Mouse (Mus musculus) liver, embryonic 15.5 days (tissue): ENCODE data around the gene Pcsk5. TPM values are rescaled to one million over a fixed set of nuclear protein-coding genes. Genes with fewer than 3 reads are reported as not detected.

Source experiments
- ATAC-seq: fragments of 200-750 bp; cut with Nextera tagmentation; 2 replicates; pipeline ENCODE4 v1.8.0; 2017; ENCODE audit warnings: moderate number of reproducible peaks, mild to moderate bottlenecking, moderate library complexity; ENCODE audit not compliant: insufficient read depth
- H3K27ac ChIP-seq: fragments of 300-500 bp; sonication (generic); replicated peaks from 2 replicates; pipeline ENCODE4 v1.5.1; 2015; ENCODE audit warnings: mild to moderate bottlenecking, inconsistent platforms
- H3K27me3 ChIP-seq: fragments of 300-500 bp; sonication (generic); 2 replicates; pipeline ENCODE4 v1.6.1; 2015; ENCODE audit warnings: mild to moderate bottlenecking, inconsistent platforms
- H3K36me3 ChIP-seq: fragments of 300-500 bp; sonication (generic); replicated peaks from 2 replicates; pipeline ENCODE4 v1.6.1; 2015; ENCODE audit warnings: moderate library complexity, mild to moderate bottlenecking, inconsistent platforms
- H3K4me1 ChIP-seq: fragments of 300-500 bp; sonication (generic); replicated peaks from 2 replicates; pipeline ENCODE4 v1.6.1; 2015; ENCODE audit warnings: inconsistent platforms
- H3K4me2 ChIP-seq: fragments of 300-500 bp; sonication (generic); 2 replicates; pipeline ENCODE4 v1.6.1; 2015; ENCODE audit warnings: moderate library complexity, mild to moderate bottlenecking, inconsistent platforms
- H3K4me3 ChIP-seq: fragments of 300-500 bp; sonication (generic); replicated peaks from 2 replicates; pipeline ENCODE4 v1.5.1; 2015; ENCODE audit warnings: mild to moderate bottlenecking, inconsistent platforms
- H3K9ac ChIP-seq: fragments of 300-500 bp; sonication (generic); 2 replicates; pipeline ENCODE4 v1.6.1; 2015; ENCODE audit warnings: moderate library complexity, mild to moderate bottlenecking, inconsistent platforms
- H3K9me3 ChIP-seq: fragments of 300-500 bp; sonication (generic); replicated peaks from 2 replicates; pipeline ENCODE4 v1.6.1; 2016; ENCODE audit warnings: inconsistent platforms
- WGBS: fragments of 180-500 bp; shearing (Covaris S2); methylation state at CpG from one replicate; pipeline ENCODE4 v1.1.7; 2015; ENCODE audit warnings: mixed read lengths; ENCODE audit not compliant: insufficient replicate concordance; 5-methylcytosine and 5-hydroxymethylcytosine counted together
- polyA plus RNA-seq: library from polyadenylated mRNA; unstranded; fragments of >200 nt; fragmentation: Nextera tagmentation; extraction: Ambion mirVana; gene quantifications from 2 replicates; pipeline ENCODE4 v1.2.1, GENCODE M21; 2015

The Pcsk5 gene
- polyA plus RNA-seq, 1 experiment from 2014 or later, result 1.4 TPM

GRCm38 (mm10) chr19:17806626-17807025, 30.8 kb downstream of the Pcsk5 start:
- WGBS, result 48% methylated on average over 5 of the region's 5 CpGs

GRCm38 (mm10) chr19:17800798-17801197, 36.6 kb downstream of the Pcsk5 start:
- no peak overlapping the region for H3K9ac ChIP-seq
- H3K4me3 ChIP-seq, result no peak overlapping the region
- no peaks in the 10 kb centered on the region for H3K9me3 ChIP-seq
- no peaks in the 10 kb centered on the region for H3K36me3 ChIP-seq
- WGBS, result 59% methylated on average over 1 of the region's 1 CpGs
- H3K27me3 ChIP-seq, result no peaks in the 10 kb centered on the region
- no peak for ATAC-seq
- no peak overlapping the region for H3K27ac ChIP-seq
- no peak overlapping the region for H3K4me2 ChIP-seq
- no peaks in the 10 kb centered on the region for H3K4me1 ChIP-seq

More at GRCm38 (mm10) chr19:17806626-17807025, 30.8 kb downstream of the Pcsk5 start:
- H3K36me3 ChIP-seq, result no peaks in the 10 kb centered on the region
- H3K9me3 ChIP-seq, result no peaks in the 10 kb centered on the region
- no peak overlapping the region for H3K4me3 ChIP-seq
- H3K9ac ChIP-seq, result no peak overlapping the region
- no peaks in the 10 kb centered on the region for H3K27me3 ChIP-seq
- no peak overlapping the region for H3K4me2 ChIP-seq
- H3K4me1 ChIP-seq, result no peaks in the 10 kb centered on the region
- H3K27ac ChIP-seq, result no peak overlapping the region
- ATAC-seq, result peak; percentile 81

GRCm38 (mm10) chr19:17799419-17800185, 37.8 kb downstream of the Pcsk5 start:
- 69% methylated on average over 4 of the region's 4 CpGs for WGBS
- H3K4me2 ChIP-seq, result no peak overlapping the region
- no peaks in the 10 kb centered on the region for H3K9me3 ChIP-seq
- H3K4me3 ChIP-seq, result no peak overlapping the region
- no peak for ATAC-seq
- H3K36me3 ChIP-seq, result no peaks in the 10 kb centered on the region
- H3K27ac ChIP-seq, result no peak overlapping the region
- no peak overlapping the region for H3K9ac ChIP-seq
- H3K4me1 ChIP-seq, result no peaks in the 10 kb centered on the region
- no peaks in the 10 kb centered on the region for H3K27me3 ChIP-seq

GRCm38 (mm10) chr19:17793457-17793856, 44.0 kb downstream of the Pcsk5 start:
- Histone ChIP-seq H3K9me3 (no peaks in the 10 kb centered on the region), H3K4me3 (no peak overlapping the region), H3K36me3 (no peaks in the 10 kb centered on the region), H3K4me2 (no peak overlapping the region), H3K27ac (no peak overlapping the region), H3K27me3 (no peaks in the 10 kb centered on the region), H3K4me1 (no peaks in the 10 kb centered on the region), H3K9ac (no peak overlapping the region)
- ATAC-seq, result no peak
- 65% methylated on average over 4 of the region's 4 CpGs for WGBS

GRCm38 (mm10) chr19:17791485-17792052, 45.9 kb downstream of the Pcsk5 start:
- Histone ChIP-seq H3K4me2 (no peak overlapping the region), H3K4me1 (no peaks in the 10 kb centered on the region), H3K27ac (no peak overlapping the region), H3K27me3 (no peaks in the 10 kb centered on the region), H3K9ac (no peak overlapping the region), H3K36me3 (no peaks in the 10 kb centered on the region), H3K4me3 (no peak overlapping the region), H3K9me3 (no peaks in the 10 kb centered on the region)
- no peak for ATAC-seq
- 59% methylated on average over 5 of the region's 5 CpGs for WGBS

GRCm38 (mm10) chr19:17788617-17789317, 48.7 kb downstream of the Pcsk5 start:
- H3K4me1 ChIP-seq, result no peaks in the 10 kb centered on the region
- H3K9ac ChIP-seq, result no peak overlapping the region
- H3K4me3 ChIP-seq, result no peak overlapping the region
- H3K27me3 ChIP-seq, result no peaks in the 10 kb centered on the region
- no peaks in the 10 kb centered on the region for H3K9me3 ChIP-seq
- H3K36me3 ChIP-seq, result no peaks in the 10 kb centered on the region
- no peak overlapping the region for H3K4me2 ChIP-seq
- 59% methylated on average over 10 of the region's 10 CpGs for WGBS
- no peak for ATAC-seq
- H3K27ac ChIP-seq, result no peak overlapping the region

- Histone ChIP-seq H3K4me3 (no peak overlapping the region), H3K27me3 (no peaks in the 10 kb centered on the region), H3K27ac (no peak overlapping the region), H3K4me1 (no peaks in the 10 kb centered on the region), H3K4me2 (no peak overlapping the region), H3K9me3 (no peaks in the 10 kb centered on the region), H3K36me3 (no peaks in the 10 kb centered on the region), H3K9ac (no peak overlapping the region)
- WGBS, result 49% methylated on average over 3 of the region's 3 CpGs
- ATAC-seq, result no peak
Observed at GRCm38 (mm10) chr19:17786744-17787143, 50.7 kb downstream of the Pcsk5 start.

- Histone ChIP-seq H3K4me2 (no peak overlapping the region), H3K9me3 (no peaks in the 10 kb centered on the region), H3K4me3 (no peak overlapping the region), H3K27me3 (no peaks in the 10 kb centered on the region), H3K27ac (no peak overlapping the region), H3K4me1 (no peaks in the 10 kb centered on the region), H3K36me3 (no peaks in the 10 kb centered on the region), H3K9ac (no peak overlapping the region)
- 58% methylated on average over 2 of the region's 2 CpGs for WGBS
- ATAC-seq, result no peak
Observed at GRCm38 (mm10) chr19:17784401-17785192, 52.8 kb downstream of the Pcsk5 start.

- Histone ChIP-seq H3K27ac (no peak overlapping the region), H3K4me1 (no peaks in the 10 kb centered on the region), H3K4me3 (no peak overlapping the region), H3K9ac (no peak overlapping the region), H3K27me3 (no peaks in the 10 kb centered on the region), H3K36me3 (no peaks in the 10 kb centered on the region), H3K4me2 (no peak overlapping the region), H3K9me3 (no peaks in the 10 kb centered on the region)
- ATAC-seq, result no peak
- WGBS, result 51% methylated on average over 2 of the region's 2 CpGs
Observed at GRCm38 (mm10) chr19:17783231-17783630, 54.2 kb downstream of the Pcsk5 start.

GRCm38 (mm10) chr19:17781323-17781722, 56.1 kb downstream of the Pcsk5 start:
- ATAC-seq, result no peak
- H3K9me3 ChIP-seq, result no peaks in the 10 kb centered on the region
- no peak overlapping the region for H3K4me3 ChIP-seq
- no peak overlapping the region for H3K27ac ChIP-seq
- no peaks in the 10 kb centered on the region for H3K36me3 ChIP-seq
- WGBS, result 50% methylated on average over 4 of the region's 4 CpGs
- H3K27me3 ChIP-seq, result no peaks in the 10 kb centered on the region
- H3K4me2 ChIP-seq, result no peak overlapping the region
- H3K9ac ChIP-seq, result no peak overlapping the region
- H3K4me1 ChIP-seq, result no peaks in the 10 kb centered on the region

GRCm38 (mm10) chr19:17775943-17776342, 61.5 kb downstream of the Pcsk5 start:
- H3K27me3 ChIP-seq, result no peaks in the 10 kb centered on the region
- H3K9ac ChIP-seq, result no peak overlapping the region
- H3K9me3 ChIP-seq, result no peaks in the 10 kb centered on the region
- H3K36me3 ChIP-seq, result no peaks in the 10 kb centered on the region
- no peak overlapping the region for H3K27ac ChIP-seq
- H3K4me3 ChIP-seq, result no peak overlapping the region
- WGBS, result 34% methylated on average over 2 of the region's 2 CpGs
- no peaks in the 10 kb centered on the region for H3K4me1 ChIP-seq
- 0 out of 2 replicates have a peak, but pooled peaks have one; percentile 22 for ATAC-seq
- H3K4me2 ChIP-seq, result no peak overlapping the region
